Comparison of ENCODE assay signal across 25 mouse cellular contexts in the genomic region with DNA sequence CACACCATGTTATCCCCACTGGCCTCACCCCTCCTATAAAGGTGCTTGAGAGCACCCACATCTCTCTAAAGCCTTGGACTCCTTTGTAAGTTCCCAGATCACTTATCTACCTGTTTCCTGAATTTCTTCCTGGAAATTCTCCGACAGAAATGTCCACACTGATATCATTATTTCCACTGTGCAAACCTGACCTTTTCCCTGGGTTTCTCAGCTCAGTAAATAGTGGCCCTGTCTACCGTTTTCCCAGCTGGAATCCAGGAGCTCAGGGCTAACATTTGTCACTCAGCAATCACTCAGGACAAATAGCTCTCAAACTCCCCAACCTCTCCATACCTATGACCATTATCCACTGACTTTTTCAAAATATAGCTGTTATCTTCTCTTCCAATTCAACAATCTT.
A peak's percentile ranks its signal among the peaks of the same experiment; 100 is the strongest.
DNase-seq lines count a peak whose midpoint lies in the region; ATAC-seq and TF ChIP-seq lines count a peak whose summit lies in the region.
"Had no signal": no experiment of that assay in that cellular context is flagged by ENCODE, and none has a peak within 500 bp of the region (broad histone marks: within the 10 kb centered on the region; RNA-seq: fewer than 3 reads in every experiment).

No protein-coding gene starts in this region.

- no peaks in the 10 kb centered on the region for H3K9me3 ChIP-seq in liver, embryonic 13.5 days (replicated peaks)
- H3K9me3 ChIP-seq in liver, embryonic 12.5 days (replicated peaks), result no peaks in the 10 kb centered on the region
- H3K9me3 ChIP-seq in liver, embryonic 16.5 days (replicated peaks; ENCODE audit: control insufficient read depth, low read length), result no peaks in the 10 kb centered on the region
- H3K9me3 ChIP-seq in stomach, postnatal 0 days (ENCODE audit: control insufficient read depth, low read length), result no peaks in the 10 kb centered on the region
- H3K9me3 ChIP-seq in midbrain, embryonic 14.5 days (ENCODE audit: control insufficient read depth, low read length), result no peaks in the 10 kb centered on the region
- H3K9me3 ChIP-seq: embryonic facial prominence, embryonic 10.5 days; embryonic facial prominence, embryonic 12.5 days; forebrain, embryonic 13.5 days; G1E had no signal

- no peak overlapping the region for H3K27ac ChIP-seq in liver, embryonic 13.5 days
- no peak overlapping the region for H3K27ac ChIP-seq in liver, embryonic 12.5 days
- no peak overlapping the region for H3K27ac ChIP-seq in liver, embryonic 16.5 days (ENCODE audit: low read length)
- H3K27ac ChIP-seq in stomach, postnatal 0 days (replicated peaks), result no peak overlapping the region
- H3K27ac ChIP-seq in midbrain, embryonic 14.5 days (replicated peaks; ENCODE audit: low read depth, low read length), result no peak overlapping the region
- H3K27ac ChIP-seq: embryonic facial prominence, embryonic 10.5 days; embryonic facial prominence, embryonic 12.5 days; forebrain, embryonic 13.5 days had no signal

- no peak overlapping the region for H3K9ac ChIP-seq in liver, embryonic 13.5 days
- no peak overlapping the region for H3K9ac ChIP-seq in liver, embryonic 12.5 days
- no peak overlapping the region for H3K9ac ChIP-seq in liver, embryonic 16.5 days (ENCODE audit: low read depth, low read length)
- H3K9ac ChIP-seq in stomach, postnatal 0 days (ENCODE audit: low read length), result no peak overlapping the region
- no peak overlapping the region for H3K9ac ChIP-seq in midbrain, embryonic 14.5 days (replicated peaks; ENCODE audit: low read length)
- H3K9ac ChIP-seq: embryonic facial prominence, embryonic 12.5 days; forebrain, embryonic 13.5 days had no signal

- no peaks in the 10 kb centered on the region for H3K36me3 ChIP-seq in liver, embryonic 13.5 days
- no peaks in the 10 kb centered on the region for H3K36me3 ChIP-seq in liver, embryonic 12.5 days
- no peaks in the 10 kb centered on the region for H3K36me3 ChIP-seq in liver, embryonic 16.5 days (ENCODE audit: control insufficient read depth, insufficient read depth)
- H3K36me3 ChIP-seq in stomach, postnatal 0 days (ENCODE audit: control insufficient read depth, insufficient read depth, low read length), result no peaks in the 10 kb centered on the region
- H3K36me3 ChIP-seq in midbrain, embryonic 14.5 days (ENCODE audit: control insufficient read depth, insufficient read depth, low read length), result no peaks in the 10 kb centered on the region
- H3K36me3 ChIP-seq: embryonic facial prominence, embryonic 10.5 days; embryonic facial prominence, embryonic 12.5 days; G1E had no signal

- no peak overlapping the region for H3K4me3 ChIP-seq in liver, embryonic 13.5 days (replicated peaks)
- H3K4me3 ChIP-seq in liver, embryonic 12.5 days, result no peak overlapping the region
- no peak overlapping the region for H3K4me3 ChIP-seq in liver, embryonic 16.5 days (ENCODE audit: low read depth, low read length)
- H3K4me3 ChIP-seq in stomach, postnatal 0 days (ENCODE audit: low read depth, low read length), result no peak overlapping the region
- no peak overlapping the region for H3K4me3 ChIP-seq in midbrain, embryonic 14.5 days (replicated peaks; ENCODE audit: low read depth, low read length)
- H3K4me3 ChIP-seq: embryonic facial prominence, embryonic 10.5 days; embryonic facial prominence, embryonic 12.5 days; forebrain, embryonic 13.5 days had no signal

- peak; percentile 64 for DNase-seq in heart, adult 11 months
- no peak for DNase-seq in heart, postnatal 25 days (ENCODE audit: low spot score)
- DNase-seq in liver, embryonic 13.5 days, result no peak
- DNase-seq in stomach, postnatal 0 days (ENCODE audit: low spot score), result peak; percentile 18
- no peak for DNase-seq in layer of hippocampus, postnatal 10 days (ENCODE audit: low spot score in 2 of 2)
- DNase-seq in midbrain, embryonic 14.5 days, result no peak
- DNase-seq: adrenal gland, adult 8-10 months; adrenal gland, postnatal 14 days; adrenal gland, postnatal 36 days; B cell, adult 2 months; cerebellum, adult 11-12 months; cerebellum, adult 2 months; cerebellum, adult 9-10 months; cerebellum, postnatal 10 days; cerebellum, postnatal 25 days had no signal

- 0 out of 2 replicates have a peak, but pooled peaks have one; percentile 47 for ATAC-seq in liver, embryonic 13.5 days (ENCODE audit: low read depth)
- no peak for ATAC-seq in liver, embryonic 12.5 days
- ATAC-seq in liver, embryonic 16.5 days (ENCODE audit: low read depth), result peak; percentile 73
- ATAC-seq in stomach, postnatal 0 days (ENCODE audit: low FRiP score, low TSS enrichment), result peak; percentile 68
- ATAC-seq in midbrain, embryonic 14.5 days (ENCODE audit: low FRiP score, low TSS enrichment), result no peak
- ATAC-seq: activated CD4-positive, CD25-positive, alpha-beta regulatory T cell, adult 4 months; CD4-positive, CD25-positive, alpha-beta regulatory T cell, adult 4 months; forebrain, embryonic 13.5 days; Patski had no signal

- TF ChIP-seq CTCF in stomach, postnatal 0 days (IDR thresholded peaks at IDR 0.05; ENCODE audit: low read depth), result no peak

- no peaks in the 10 kb centered on the region for H3K27me3 ChIP-seq in liver, embryonic 13.5 days
- no peaks in the 10 kb centered on the region for H3K27me3 ChIP-seq in liver, embryonic 12.5 days (replicated peaks)
- H3K27me3 ChIP-seq in liver, embryonic 16.5 days (ENCODE audit: control insufficient read depth, insufficient read depth, low read depth, low read length), result no peaks in the 10 kb centered on the region
- no peaks in the 10 kb centered on the region for H3K27me3 ChIP-seq in stomach, postnatal 0 days (ENCODE audit: control insufficient read depth, insufficient read depth, low read length)
- H3K27me3 ChIP-seq in midbrain, embryonic 14.5 days (ENCODE audit: control insufficient read depth, insufficient read depth, low read length), result no peaks in the 10 kb centered on the region
- H3K27me3 ChIP-seq: CH12.LX; embryonic facial prominence, embryonic 12.5 days; forebrain, embryonic 13.5 days; Patski had no signal

- no peaks in the 10 kb centered on the region; the same call in 1 of the 2 replicates for H3K4me1 ChIP-seq in liver, embryonic 13.5 days (replicated peaks)
- H3K4me1 ChIP-seq in liver, embryonic 12.5 days, result no peaks in the 10 kb centered on the region
- no peaks in the 10 kb centered on the region; the same call in 1 of the 2 replicates for H3K4me1 ChIP-seq in liver, embryonic 16.5 days (ENCODE audit: control insufficient read depth, low read depth, low read length)
- no peaks in the 10 kb centered on the region for H3K4me1 ChIP-seq in stomach, postnatal 0 days (replicated peaks; ENCODE audit: control insufficient read depth, insufficient read depth)
- peaks cover 9% of the 10 kb centered on the region; the same call in 1 of the 2 replicates for H3K4me1 ChIP-seq in midbrain, embryonic 14.5 days (ENCODE audit: control insufficient read depth, insufficient read depth, low read length)
- H3K4me1 ChIP-seq: embryonic facial prominence, embryonic 12.5 days had no signal

- no peak overlapping the region for H3K4me2 ChIP-seq in liver, embryonic 13.5 days
- no peak overlapping the region for H3K4me2 ChIP-seq in liver, embryonic 12.5 days
- no peak overlapping the region for H3K4me2 ChIP-seq in liver, embryonic 16.5 days (ENCODE audit: low read depth, low read length)
- H3K4me2 ChIP-seq in stomach, postnatal 0 days (replicated peaks; ENCODE audit: low read depth), result no peak overlapping the region
- H3K4me2 ChIP-seq in midbrain, embryonic 14.5 days (ENCODE audit: low read length), result no peak overlapping the region
- H3K4me2 ChIP-seq: embryonic facial prominence, embryonic 12.5 days; forebrain, embryonic 13.5 days had no signal

- intact Hi-C loops in heart, postnatal 25 days (cut with DNase I), result no loop called here

- WGBS in liver, embryonic 13.5 days (ENCODE audit: insufficient replicate concordance), result 35% methylated on average over 2 of the region's 2 CpGs
- 38% methylated on average over 2 of the region's 2 CpGs for whole genome bisulfite sequencing in liver, embryonic 12.5 days (ENCODE audit: insufficient replicate concordance)
- 35% methylated on average over 2 of the region's 2 CpGs for WGBS in liver, embryonic 16.5 days (ENCODE audit: insufficient replicate concordance)
- WGBS in stomach, postnatal 0 days, result 24% methylated on average over 2 of the region's 2 CpGs
- 67% methylated on average over 2 of the region's 2 CpGs for WGBS in midbrain, embryonic 14.5 days

- no peak for TF ChIP-seq EP300 in stomach, postnatal 0 days (optimal IDR thresholded peaks at IDR 0.05)

Comparison
In these comparisons a context has a peak if more than half of its experiments do, and no peak if none do; other contexts are left out.
1. DNase-seq: peak in heart, adult 11 months (single experiment) and stomach, postnatal 0 days (single experiment); none in heart, postnatal 25 days (single experiment), liver, embryonic 13.5 days (single experiment), layer of hippocampus, postnatal 10 days (0 of 2) and midbrain, embryonic 14.5 days (single experiment).
2. ATAC-seq: peak in liver, embryonic 13.5 days (single experiment), liver, embryonic 16.5 days (single experiment) and stomach, postnatal 0 days (single experiment); none in liver, embryonic 12.5 days (single experiment) and midbrain, embryonic 14.5 days (single experiment).